Mouse (Mus musculus) spleen, adult 2 months (tissue): ENCODE results near the gene Nhlrc1. TPM values are rescaled to one million over a fixed set of nuclear protein-coding genes. Genes with fewer than 3 reads are reported as not detected.

Experiments used
- DNase-seq, 2 experiments: peaks; one replicate each; pipeline versions ENCODE4 v3.0.0 to v3.0.0-alpha.2; 2012 to 2021; ENCODE audit warnings: low spot score in 2 of 2, low read depth in 1 of 2
- H3K27ac ChIP-seq: fragments of 200-500 bp; 2 replicates; pipeline ENCODE4 v1.5.1; 2012; ENCODE audit warnings: low read length, inconsistent platforms; ENCODE audit not compliant: insufficient read depth
- H3K27me3 ChIP-seq: fragments of 200-500 bp; 2 replicates; pipeline ENCODE4 v1.6.1; 2012; ENCODE audit warnings: mild to moderate bottlenecking, moderate library complexity, low read length, inconsistent platforms; ENCODE audit not compliant: control insufficient read depth, insufficient read depth
- H3K36me3 ChIP-seq: fragments of 200-500 bp; 2 replicates; pipeline ENCODE4 v1.6.1; 2012; ENCODE audit warnings: mild to moderate bottlenecking, low read length, inconsistent platforms; ENCODE audit not compliant: control insufficient read depth, insufficient read depth
- H3K4me1 ChIP-seq: fragments of 200-500 bp; 2 replicates; pipeline ENCODE4 v1.6.1; 2011; ENCODE audit warnings: inconsistent platforms; ENCODE audit not compliant: control insufficient read depth, insufficient read depth, insufficient read length
- H3K4me3 ChIP-seq: fragments of 200-500 bp; 2 replicates; pipeline ENCODE4 v1.5.1; 2011; ENCODE audit warnings: mild to moderate bottlenecking, inconsistent platforms; ENCODE audit not compliant: insufficient read depth, insufficient read length; ENCODE audit errors: extremely low read depth
- CTCF ChIP-seq: fragments of 200-500 bp; IDR thresholded peaks from 2 replicates; pipeline ENCODE4 v1.5.1; 2011; ENCODE audit warnings: mild to moderate bottlenecking, inconsistent platforms; ENCODE audit not compliant: insufficient read depth, insufficient read length, insufficient replicate concordance; ENCODE audit errors: extremely low read depth
- POLR2A ChIP-seq: fragments of 200-500 bp; IDR thresholded peaks from 2 replicates; pipeline ENCODE4 v1.6.1; 2011; ENCODE audit warnings: low read depth, low read length, inconsistent platforms
- WGBS: fragments of 180-500 bp; shearing (Covaris S2); methylation state at CpG from one replicate; pipeline ENCODE4 v1.1.7; 2018; 5-methylcytosine and 5-hydroxymethylcytosine counted together
- polyA plus RNA-seq: library from polyadenylated mRNA; depleted of rRNA; stranded (reverse); fragments of >200 nt; gene quantifications from 2 replicates; pipeline ENCODE4 v1.2.3, GENCODE M21; 2012; rRNA removed

Gene Nhlrc1
- polyA plus RNA-seq, result 0.95 and 1.00 TPM in 2 replicates

DNA sequence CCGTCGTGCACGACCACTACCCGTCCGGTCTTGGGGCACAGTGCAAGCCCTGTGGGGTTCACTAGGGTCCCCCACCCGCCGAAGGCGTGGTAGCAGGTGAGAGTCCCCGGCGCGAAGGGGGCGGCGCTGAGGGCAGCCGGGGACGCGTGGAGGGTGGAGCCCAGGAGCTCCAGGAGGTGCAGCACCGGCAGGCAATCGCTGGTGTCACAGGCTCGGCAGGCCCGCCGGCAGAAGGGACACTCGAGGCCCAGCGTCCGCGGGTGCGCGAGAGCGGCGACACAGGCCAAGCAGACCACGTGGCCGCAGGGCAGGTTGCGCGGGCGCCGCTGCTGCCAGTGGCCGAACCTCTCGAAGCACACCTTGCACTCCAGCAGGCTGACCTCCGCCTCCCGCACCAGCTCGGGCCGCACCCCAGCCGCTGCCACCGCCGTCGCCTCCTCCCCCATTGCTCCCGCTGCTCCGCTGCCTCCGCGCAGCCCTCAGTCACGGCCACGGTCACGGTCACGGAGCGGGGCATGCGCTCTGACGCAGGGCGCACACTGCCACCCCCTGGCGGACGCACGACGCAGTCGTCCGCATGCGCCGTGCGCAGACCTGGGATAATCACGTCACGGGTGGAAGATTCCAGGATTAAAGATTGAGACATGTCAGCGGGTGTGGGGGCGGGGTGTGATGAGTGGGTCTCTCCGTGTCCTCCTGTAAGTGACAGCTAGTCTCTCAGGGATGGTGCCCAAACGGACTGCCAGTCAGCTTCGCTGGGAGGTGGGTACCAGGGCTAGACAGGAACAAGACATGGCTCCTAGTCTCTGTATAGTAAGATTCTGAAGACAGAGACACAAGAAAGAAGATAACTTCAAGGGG lies at the start of gene Nhlrc1:
TSS of gene Nhlrc1 (minus strand) at position 517 of the 861 bp plus-strand sequence.
- Histone ChIP-seq H3K27ac (no peak within 1 kb of the TSS), H3K4me3 (peak within 1 kb of the TSS; percentile 73), H3K27me3 (no peaks in the 10 kb centered on the region), H3K4me1 (peaks cover 7% of the 10 kb centered on the region), H3K36me3 (no peaks in the 10 kb centered on the region)
- TF ChIP-seq POLR2A, result no peak
- peak; percentile 73; the same call in 1 of the 2 replicates for TF ChIP-seq CTCF
- 3% methylated on average over 70 of the region's 73 CpGs for WGBS
- peak; percentile 17 to 41 for DNase-seq

DNA sequence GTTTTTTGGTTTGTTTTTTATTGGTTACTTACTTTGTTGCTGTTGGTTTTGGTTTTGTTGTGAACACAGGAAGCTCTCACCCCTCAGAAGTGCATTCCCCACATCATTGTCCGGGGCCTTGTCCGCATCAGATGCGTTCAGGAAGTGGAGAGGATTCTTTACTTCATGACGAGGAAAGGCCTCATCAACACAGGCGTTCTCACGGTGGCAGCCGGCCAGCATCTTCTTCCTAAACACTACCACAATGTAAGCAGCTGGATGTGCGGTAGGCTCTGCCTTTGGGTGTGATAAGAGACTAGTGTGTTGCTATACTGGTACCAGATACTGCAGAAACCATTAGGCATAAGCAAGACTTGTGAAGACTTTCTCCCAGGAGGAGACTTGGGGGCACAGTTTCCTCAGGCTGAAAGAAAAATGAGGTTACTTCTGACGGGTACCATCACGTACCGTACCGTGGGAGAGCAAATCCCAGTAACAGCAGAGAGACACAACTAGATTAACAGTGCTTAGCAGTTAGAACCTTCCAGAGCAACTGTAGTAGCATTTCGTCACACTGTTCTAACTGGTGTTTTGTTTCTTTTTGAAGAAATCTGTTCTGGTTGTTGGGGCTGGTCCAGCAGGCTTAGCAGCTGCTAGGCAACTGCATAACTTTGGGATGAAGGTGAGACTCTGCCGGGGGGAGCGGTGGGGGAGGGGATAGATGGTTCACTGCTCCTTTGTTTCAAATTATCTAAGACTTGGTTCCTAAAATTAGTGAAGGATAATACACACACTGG lies 49.5 kb upstream of the Nhlrc1 start:
- Histone ChIP-seq H3K36me3 (peaks cover 29% of the 10 kb centered on the region), H3K4me3 (no peak overlapping the region), H3K27ac (no peak overlapping the region), H3K27me3 (no peaks in the 10 kb centered on the region), H3K4me1 (no peaks in the 10 kb centered on the region)
- TF ChIP-seq CTCF (no peak), POLR2A (no peak)
- no peak for DNase-seq
- 83% methylated on average over 15 of the region's 15 CpGs for WGBS

DNA sequence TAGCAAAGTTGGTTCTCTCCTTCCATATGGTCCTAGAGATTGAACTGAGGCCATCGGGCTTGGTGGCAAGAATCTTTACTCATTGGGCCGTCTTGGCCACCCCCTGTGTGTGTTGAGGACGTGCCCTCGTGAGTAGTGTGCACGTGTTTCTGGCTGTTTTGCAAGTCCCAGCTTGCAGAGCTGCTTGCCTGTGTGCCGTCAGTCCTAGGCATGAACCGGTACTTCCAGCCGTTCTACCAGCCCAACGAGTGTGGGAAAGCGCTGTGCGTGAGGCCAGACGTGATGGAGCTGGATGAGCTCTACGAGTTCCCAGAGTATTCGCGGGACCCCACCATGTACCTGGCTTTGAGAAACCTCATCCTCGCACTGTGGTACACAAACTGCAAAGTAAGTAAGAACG lies 48.1 kb upstream of the Nhlrc1 start:
- WGBS, result 97% methylated on average over 17 of the region's 17 CpGs
- no peak overlapping the region for H3K27ac ChIP-seq
- no peaks in the 10 kb centered on the region for H3K4me1 ChIP-seq
- no peak for DNase-seq
- peaks cover 29% of the 10 kb centered on the region for H3K36me3 ChIP-seq
- no peak for TF ChIP-seq POLR2A
- no peak for TF ChIP-seq CTCF
- no peak overlapping the region for H3K4me3 ChIP-seq
- H3K27me3 ChIP-seq, result no peaks in the 10 kb centered on the region

DNA sequence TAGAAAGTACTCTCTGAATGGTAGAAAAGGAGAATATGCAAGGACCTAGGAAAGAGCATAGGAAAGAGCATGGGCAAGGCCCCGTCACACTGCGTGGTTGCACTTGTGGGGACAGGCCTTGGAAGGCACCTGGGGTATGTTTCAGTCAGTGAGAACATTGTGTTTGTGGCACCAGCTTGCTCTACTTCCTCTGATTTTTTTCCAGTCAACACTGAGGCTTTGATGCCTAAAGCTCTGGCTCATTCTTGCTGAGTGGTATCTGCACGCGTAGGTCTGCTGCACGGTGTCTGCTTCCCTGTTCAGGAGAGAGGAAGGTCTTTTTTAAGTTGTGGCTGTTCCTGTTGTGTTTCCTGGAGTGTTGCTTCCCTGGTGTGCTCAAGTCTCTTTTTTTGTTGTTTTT lies 42.1 kb upstream of the Nhlrc1 start:
- no peak for TF ChIP-seq CTCF
- TF ChIP-seq POLR2A, result no peak
- DNase-seq, result no peak
- Histone ChIP-seq H3K36me3 (peaks cover 22% of the 10 kb centered on the region), H3K27ac (no peak overlapping the region), H3K4me1 (no peaks in the 10 kb centered on the region), H3K27me3 (no peaks in the 10 kb centered on the region), H3K4me3 (no peak overlapping the region)
- 66% methylated on average over 5 of the region's 5 CpGs for WGBS

DNA sequence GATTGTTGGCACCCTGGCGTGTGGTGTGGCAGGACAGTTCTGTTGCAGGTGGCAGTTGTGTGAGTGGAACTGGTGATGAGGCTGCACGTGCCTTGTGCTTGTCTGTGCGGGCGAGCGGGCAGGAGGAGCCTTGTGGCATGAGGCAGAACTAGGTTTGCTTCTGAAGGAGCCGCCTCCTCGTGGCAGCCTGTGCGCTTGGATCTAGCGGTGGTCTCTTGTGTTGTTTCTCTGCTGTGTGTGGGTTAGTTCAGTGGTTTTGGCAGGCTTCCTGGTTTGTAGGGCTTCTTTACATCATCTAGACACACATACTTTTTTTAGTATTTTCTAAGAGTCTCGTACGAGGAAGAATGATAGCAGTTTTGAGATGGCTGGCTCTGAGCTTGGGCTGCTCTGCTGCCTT lies 41.5 kb upstream of the Nhlrc1 start:
- WGBS, result 33% methylated on average over 11 of the region's 11 CpGs
- DNase-seq, result no peak
- Histone ChIP-seq H3K27ac (no peak overlapping the region), H3K36me3 (peaks cover 24% of the 10 kb centered on the region), H3K27me3 (no peaks in the 10 kb centered on the region), H3K4me1 (no peaks in the 10 kb centered on the region), H3K4me3 (no peak overlapping the region)
- TF ChIP-seq POLR2A, result no peak
- no peak for TF ChIP-seq CTCF

DNA sequence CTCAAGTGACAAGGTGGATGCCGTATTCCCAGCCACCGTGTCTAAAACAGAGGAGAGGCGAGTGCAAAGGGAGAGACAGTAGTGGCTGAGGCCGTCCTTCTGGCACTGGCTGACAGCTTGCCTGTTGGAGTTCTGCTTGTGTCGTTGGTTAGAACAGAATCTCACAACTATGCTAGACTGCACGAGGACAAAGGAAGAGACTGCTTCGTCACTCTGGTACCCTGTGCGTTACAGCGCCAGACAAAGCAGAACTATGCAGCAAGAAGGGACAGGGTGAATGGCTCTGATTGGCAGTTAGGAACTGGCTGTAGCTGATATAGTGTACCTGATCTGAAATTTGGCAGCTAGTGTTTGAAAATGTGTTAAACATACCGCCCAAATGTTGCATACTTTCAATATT lies 39.3 kb upstream of the Nhlrc1 start:
- Histone ChIP-seq H3K27me3 (no peaks in the 10 kb centered on the region), H3K4me1 (no peaks in the 10 kb centered on the region), H3K36me3 (peaks cover 16% of the 10 kb centered on the region), H3K4me3 (no peak overlapping the region), H3K27ac (no peak overlapping the region)
- TF ChIP-seq POLR2A (no peak), CTCF (no peak)
- WGBS, result 85% methylated on average over 10 of the region's 10 CpGs
- no peak for DNase-seq

DNA sequence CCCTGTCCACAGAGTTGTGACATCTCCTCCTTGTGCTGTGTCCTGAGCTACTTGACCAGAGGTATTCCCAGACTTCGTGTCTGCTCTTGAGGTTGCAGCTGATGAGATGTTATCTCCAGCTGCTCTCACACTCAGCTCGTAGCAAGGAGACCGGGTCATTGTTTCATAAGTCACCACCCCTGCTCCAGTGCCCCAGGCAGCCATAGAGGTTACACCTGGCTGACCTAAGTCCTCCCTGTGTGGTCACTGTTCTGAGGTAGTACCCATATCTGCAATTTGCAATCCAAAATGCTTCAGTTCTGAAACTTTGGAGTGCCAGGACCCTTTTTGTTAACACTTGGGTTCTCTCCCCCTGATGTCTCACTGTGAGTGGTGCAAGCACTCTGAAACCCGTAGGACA lies 35.4 kb upstream of the Nhlrc1 start:
- Histone ChIP-seq H3K27me3 (no peaks in the 10 kb centered on the region), H3K27ac (no peak overlapping the region), H3K36me3 (peaks cover 14% of the 10 kb centered on the region), H3K4me3 (no peak overlapping the region), H3K4me1 (no peaks in the 10 kb centered on the region)
- WGBS, result 89% methylated on average over 4 of the region's 4 CpGs
- DNase-seq, result no peak
- TF ChIP-seq POLR2A, result no peak
- no peak for TF ChIP-seq CTCF
